In the genomic region with DNA sequence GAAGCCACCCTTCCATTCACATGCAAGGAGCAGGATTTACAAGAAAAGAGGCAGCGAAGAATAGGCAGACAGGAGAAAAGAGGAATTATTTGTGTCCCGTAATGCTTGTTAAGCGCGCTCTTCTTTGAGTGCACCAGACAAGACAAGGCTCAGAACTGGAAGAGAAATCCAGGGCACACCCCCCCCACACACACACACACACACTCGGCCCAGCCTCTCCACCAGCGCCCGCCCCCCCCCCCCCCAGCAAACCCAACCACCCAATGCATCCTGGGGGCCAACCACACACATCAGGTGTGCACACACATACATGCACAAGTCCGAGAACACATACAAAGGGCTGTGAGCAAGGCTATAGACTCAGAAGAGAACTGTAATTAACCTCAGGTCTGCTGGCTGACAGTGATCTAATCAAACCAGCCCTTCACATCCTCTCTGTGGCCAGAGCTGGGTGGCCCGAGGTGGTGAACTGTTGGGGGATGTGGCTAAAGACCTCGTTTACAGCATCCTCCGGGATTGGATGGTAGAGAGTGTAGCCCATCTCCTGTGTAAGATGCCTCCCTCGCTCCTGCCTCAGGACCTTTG, we compare ENCODE assay signal across 9 mouse cellular contexts.
DNase-seq lines count a peak whose midpoint lies in the region; ATAC-seq and TF ChIP-seq lines count a peak whose summit lies in the region.
"Had no signal": no experiment of that assay in that cellular context is flagged by ENCODE, and none has a peak within 500 bp of the region (broad histone marks: within the 10 kb centered on the region; RNA-seq: fewer than 3 reads in every experiment).

No protein-coding gene starts in this region.

- WGBS in kidney, postnatal 0 days, result 20% methylated on average over 12 of the region's 12 CpGs
- WGBS in forebrain, embryonic 12.5 days, result 5% methylated on average over 9 of the region's 12 CpGs
- 13% methylated on average over 12 of the region's 12 CpGs for WGBS in limb, embryonic 11.5 days
- WGBS in neural tube, embryonic 14.5 days, result 17% methylated on average over 9 of the region's 12 CpGs

- no peak overlapping the region for H3K9ac ChIP-seq in kidney, postnatal 0 days (ENCODE audit: low read depth, low read length)
- peak overlapping the region; percentile 44; the same call in 1 of the 2 replicates for H3K9ac ChIP-seq in forebrain, embryonic 12.5 days
- peak overlapping the region; percentile 9; the same call in 1 of the 2 replicates for H3K9ac ChIP-seq in limb, embryonic 11.5 days (ENCODE audit: low read length)
- peak overlapping the region; percentile 25; the same call in 1 of the 2 replicates for H3K9ac ChIP-seq in neural tube, embryonic 14.5 days (replicated peaks; ENCODE audit: low read depth, low read length)
- H3K9ac ChIP-seq: liver, embryonic 13.5 days had no signal

- ATAC-seq in kidney, postnatal 0 days (replicated peaks; ENCODE audit: low FRiP score, low read depth), result no peak
- ATAC-seq in forebrain, embryonic 12.5 days (ENCODE audit: low FRiP score), result peak; percentile 52
- ATAC-seq in limb, embryonic 11.5 days (ENCODE audit: insufficient number of reproducible peaks, low FRiP score, low TSS enrichment, low read depth), result no peak
- 0 out of 2 replicates have a peak, but pooled peaks have one; percentile 9 for ATAC-seq in neural tube, embryonic 14.5 days (ENCODE audit: low read depth)

- H3K9me3 ChIP-seq in kidney, postnatal 0 days (replicated peaks; ENCODE audit: low read length), result no peaks in the 10 kb centered on the region
- no peaks in the 10 kb centered on the region for H3K9me3 ChIP-seq in forebrain, embryonic 12.5 days
- no peaks in the 10 kb centered on the region for H3K9me3 ChIP-seq in limb, embryonic 11.5 days (ENCODE audit: control insufficient read depth, low read length)
- H3K9me3 ChIP-seq in neural tube, embryonic 14.5 days (ENCODE audit: control insufficient read depth, low read length), result no peaks in the 10 kb centered on the region
- H3K9me3 ChIP-seq: liver, embryonic 13.5 days had no signal

- no peaks in the 10 kb centered on the region for H3K36me3 ChIP-seq in kidney, postnatal 0 days (ENCODE audit: insufficient read depth, low read length)
- H3K36me3 ChIP-seq in forebrain, embryonic 12.5 days (replicated peaks), result no peaks in the 10 kb centered on the region
- no peaks in the 10 kb centered on the region for H3K36me3 ChIP-seq in limb, embryonic 11.5 days (ENCODE audit: control insufficient read depth, insufficient read depth, low read length)
- H3K36me3 ChIP-seq in neural tube, embryonic 14.5 days (ENCODE audit: control insufficient read depth, insufficient read depth, low read length), result no peaks in the 10 kb centered on the region
- H3K36me3 ChIP-seq: liver, embryonic 13.5 days had no signal

- H3K4me1 ChIP-seq in kidney, postnatal 0 days (replicated peaks; ENCODE audit: insufficient read depth, low read length), result no peaks in the 10 kb centered on the region; the same call in 1 of the 2 replicates
- peaks cover 19% of the 10 kb centered on the region for H3K4me1 ChIP-seq in forebrain, embryonic 12.5 days
- 0 out of 2 replicates have a peak, but pooled peaks cover 2% of the 10 kb centered on the region for H3K4me1 ChIP-seq in limb, embryonic 11.5 days (ENCODE audit: control insufficient read depth, insufficient read depth, low read length)
- peaks cover 4% of the 10 kb centered on the region; the same call in 1 of the 2 replicates for H3K4me1 ChIP-seq in neural tube, embryonic 14.5 days (ENCODE audit: control insufficient read depth, insufficient read depth, low read length)
- H3K4me1 ChIP-seq: liver, embryonic 13.5 days had no signal

- no peak for TF ChIP-seq CTCF in kidney, postnatal 0 days (IDR thresholded peaks at IDR 0.05; ENCODE audit: low read depth)

- no peak overlapping the region for H3K27ac ChIP-seq in kidney, postnatal 0 days
- peak overlapping the region; percentile 78 for H3K27ac ChIP-seq in forebrain, embryonic 12.5 days
- no peak overlapping the region for H3K27ac ChIP-seq in limb, embryonic 11.5 days (replicated peaks; ENCODE audit: low read depth, low read length)
- no peak overlapping the region for H3K27ac ChIP-seq in neural tube, embryonic 14.5 days (ENCODE audit: low read depth, low read length)
- H3K27ac ChIP-seq: liver, embryonic 13.5 days had no signal

- H3K4me3 ChIP-seq in kidney, postnatal 0 days (replicated peaks; ENCODE audit: low read depth, low read length), result no peak overlapping the region
- H3K4me3 ChIP-seq in forebrain, embryonic 12.5 days (replicated peaks), result peak overlapping the region; percentile 29
- H3K4me3 ChIP-seq in limb, embryonic 11.5 days (ENCODE audit: low read depth, low read length), result peak overlapping the region; percentile 19; the same call in 1 of the 2 replicates
- H3K4me3 ChIP-seq in neural tube, embryonic 14.5 days (ENCODE audit: low read depth, low read length), result peak overlapping the region; percentile 10; the same call in 1 of the 2 replicates
- H3K4me3 ChIP-seq: liver, embryonic 13.5 days had no signal

- DNase-seq in kidney, postnatal 0 days (ENCODE audit: low spot score), result no peak
- no peak for DNase-seq in kidney, postnatal 10 days
- no peak for DNase-seq in limb, embryonic 11.5 days (ENCODE audit: low spot score)
- no peak for DNase-seq in adrenal gland, postnatal 36 days
- no peak for DNase-seq in frontal cortex, adult 2 months (ENCODE audit: extremely low spot score in 1 of 2, low spot score in 1 of 2)
- no peak for DNase-seq in spleen, postnatal 14 days (ENCODE audit: low spot score in 2 of 2)
- DNase-seq: liver, embryonic 13.5 days had no signal

- peaks cover 15% of the 10 kb centered on the region; the same call in 1 of the 2 replicates for H3K27me3 ChIP-seq in kidney, postnatal 0 days (ENCODE audit: insufficient read depth, low read length)
- H3K27me3 ChIP-seq in forebrain, embryonic 12.5 days, result peaks cover 42% of the 10 kb centered on the region
- H3K27me3 ChIP-seq in limb, embryonic 11.5 days (ENCODE audit: control insufficient read depth, insufficient read depth, low read length), result peaks cover 28% of the 10 kb centered on the region
- 0 out of 2 replicates have a peak, but pooled peaks cover 3% of the 10 kb centered on the region for H3K27me3 ChIP-seq in neural tube, embryonic 14.5 days (ENCODE audit: control insufficient read depth, insufficient read depth, low read length)

- peak overlapping the region; percentile 32 for H3K4me2 ChIP-seq in kidney, postnatal 0 days (ENCODE audit: low read length)
- H3K4me2 ChIP-seq in forebrain, embryonic 12.5 days, result peak overlapping the region; percentile 57
- H3K4me2 ChIP-seq in limb, embryonic 11.5 days (ENCODE audit: low read depth, severe bottlenecking), result peak overlapping the region; percentile 26
- peak overlapping the region; percentile 40 for H3K4me2 ChIP-seq in neural tube, embryonic 14.5 days (ENCODE audit: low read depth, low read length)
- H3K4me2 ChIP-seq: liver, embryonic 13.5 days had no signal

Comparison
In these comparisons a context has a peak if more than half of its experiments do, and no peak if none do; other contexts are left out.
1. ATAC-seq: peak in forebrain, embryonic 12.5 days (single experiment) and neural tube, embryonic 14.5 days (single experiment); none in kidney, postnatal 0 days (single experiment) and limb, embryonic 11.5 days (single experiment).
2. Peak in every context shown above with its lines, with median percentiles within 50 percentile points of each other: H3K4me2 ChIP-seq.